Mouse (Mus musculus) lung, adult 2 months (tissue): ENCODE results near the gene Myh14.

ENCODE experiments used
- CTCF ChIP-seq: fragments of 200-500 bp; IDR thresholded peaks from 2 replicates; pipeline ENCODE4 v1.5.1; 2011; ENCODE audit warnings: mild to moderate bottlenecking, low read length, control low read depth; ENCODE audit not compliant: insufficient read depth
- POLR2A ChIP-seq: fragments of 200-500 bp; IDR thresholded peaks from 2 replicates; pipeline ENCODE4 v1.6.1; 2011; ENCODE audit warnings: low read depth, mild to moderate bottlenecking, control low read depth, low read length, borderline replicate concordance; ENCODE audit errors: extremely low read depth

DNA sequence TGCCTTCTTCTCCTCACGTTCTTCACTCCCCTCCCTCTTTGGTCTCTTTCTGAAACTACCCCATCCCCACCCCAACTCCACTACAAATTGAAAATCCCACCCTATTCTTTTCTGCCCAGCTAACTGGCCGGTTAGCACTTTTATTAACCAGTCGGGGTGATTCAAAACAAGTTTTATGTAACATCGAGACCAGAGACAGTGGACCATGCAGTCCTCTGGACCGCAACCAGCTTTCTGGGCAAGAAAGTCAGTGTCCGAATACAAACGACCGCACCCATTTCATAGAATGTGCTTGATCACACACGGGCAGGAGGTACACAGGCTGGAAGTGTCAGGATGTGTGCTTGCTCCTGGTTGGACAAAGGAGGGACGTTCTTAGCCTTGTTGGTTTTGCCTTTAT lies 106.2 kb downstream of the Myh14 start:
- TF ChIP-seq CTCF (no peak), POLR2A (no peak)
